Mouse (Mus musculus) spleen, adult 2 months (tissue): Measurements from ENCODE around the gene C1rb. TPM values are rescaled to one million over a fixed set of nuclear protein-coding genes. Genes with fewer than 3 reads are reported as not detected.
"Not testable (repeated sequence)": the region's sequence is repeated elsewhere in the genome, so short reads cannot be mapped to it uniquely, and the experiment has no call there.

ENCODE experiments used
- DNase-seq, 2 experiments: peaks; one replicate each; pipeline versions ENCODE4 v3.0.0 to v3.0.0-alpha.2; 2012 to 2021; ENCODE audit warnings: low spot score in 2 of 2, low read depth in 1 of 2
- H3K27ac ChIP-seq: fragments of 200-500 bp; 2 replicates; pipeline ENCODE4 v1.5.1; 2012; ENCODE audit warnings: low read length, inconsistent platforms; ENCODE audit not compliant: insufficient read depth
- H3K27me3 ChIP-seq: fragments of 200-500 bp; 2 replicates; pipeline ENCODE4 v1.6.1; 2012; ENCODE audit warnings: mild to moderate bottlenecking, moderate library complexity, low read length, inconsistent platforms; ENCODE audit not compliant: control insufficient read depth, insufficient read depth
- H3K36me3 ChIP-seq: fragments of 200-500 bp; 2 replicates; pipeline ENCODE4 v1.6.1; 2012; ENCODE audit warnings: mild to moderate bottlenecking, low read length, inconsistent platforms; ENCODE audit not compliant: control insufficient read depth, insufficient read depth
- H3K4me1 ChIP-seq: fragments of 200-500 bp; 2 replicates; pipeline ENCODE4 v1.6.1; 2011; ENCODE audit warnings: inconsistent platforms; ENCODE audit not compliant: control insufficient read depth, insufficient read depth, insufficient read length
- H3K4me3 ChIP-seq: fragments of 200-500 bp; 2 replicates; pipeline ENCODE4 v1.5.1; 2011; ENCODE audit warnings: mild to moderate bottlenecking, inconsistent platforms; ENCODE audit not compliant: insufficient read depth, insufficient read length; ENCODE audit errors: extremely low read depth
- CTCF ChIP-seq: fragments of 200-500 bp; IDR thresholded peaks from 2 replicates; pipeline ENCODE4 v1.5.1; 2011; ENCODE audit warnings: mild to moderate bottlenecking, inconsistent platforms; ENCODE audit not compliant: insufficient read depth, insufficient read length, insufficient replicate concordance; ENCODE audit errors: extremely low read depth
- POLR2A ChIP-seq: fragments of 200-500 bp; IDR thresholded peaks from 2 replicates; pipeline ENCODE4 v1.6.1; 2011; ENCODE audit warnings: low read depth, low read length, inconsistent platforms
- WGBS: fragments of 180-500 bp; shearing (Covaris S2); methylation state at CpG from one replicate; pipeline ENCODE4 v1.1.7; 2018; 5-methylcytosine and 5-hydroxymethylcytosine counted together
- polyA plus RNA-seq: library from polyadenylated mRNA; depleted of rRNA; stranded (reverse); fragments of >200 nt; gene quantifications from 2 replicates; pipeline ENCODE4 v1.2.3, GENCODE M21; 2012; rRNA removed

C1rb gene
- polyA plus RNA-seq, 1 experiment = 0.05 TPM

DNA sequence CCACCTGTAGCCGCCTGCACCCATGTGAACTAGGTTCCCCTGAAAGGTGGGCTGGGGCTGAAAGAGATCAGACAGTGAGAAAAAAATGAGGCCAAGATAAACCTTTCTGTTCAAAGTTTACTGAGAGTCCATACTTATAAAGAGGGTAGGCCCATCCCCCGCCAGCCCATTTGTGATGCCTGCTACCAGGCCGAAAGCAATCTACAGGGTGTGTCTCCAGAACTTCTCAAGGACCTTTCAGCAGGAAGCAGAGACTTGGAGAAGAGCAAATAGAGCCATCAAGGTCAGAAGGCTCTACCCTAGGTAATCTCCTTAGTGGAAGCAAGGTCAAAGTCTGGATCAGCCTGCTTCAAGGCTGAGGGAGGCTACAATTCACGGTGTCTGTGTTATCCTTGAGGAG is 31.9 kb downstream of the C1rb start:
- WGBS = 93% methylated on average over 4 of the region's 4 CpGs
- DNase-seq = no peak
- Histone ChIP-seq H3K27me3 (no peaks in the 10 kb centered on the region), H3K4me1 (no peaks in the 10 kb centered on the region), H3K27ac (no peak overlapping the region), H3K36me3 (no peaks in the 10 kb centered on the region), H3K4me3 (no peak overlapping the region)
- no peak for TF ChIP-seq POLR2A
- TF ChIP-seq CTCF = no peak

DNA sequence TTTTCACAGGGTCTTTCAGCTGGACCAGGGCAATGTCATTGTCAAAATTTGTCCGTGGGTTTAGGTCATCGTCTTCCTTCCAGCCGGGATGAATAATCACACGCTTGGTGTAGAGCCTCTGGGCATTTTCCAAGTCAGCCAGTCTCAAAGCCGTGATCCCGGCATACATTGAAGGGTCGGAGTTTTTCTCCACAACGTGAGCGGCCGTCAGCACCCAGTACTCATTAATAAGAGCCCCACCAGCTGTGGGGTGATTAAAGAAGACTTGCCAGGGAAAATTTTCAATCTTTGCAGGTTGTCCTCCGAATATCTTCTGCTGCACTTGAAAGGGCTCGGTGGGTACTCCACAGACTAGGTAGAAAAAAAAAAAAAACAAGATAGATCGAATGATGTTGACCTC is 55.5 kb downstream of the C1rb start:
- Histone ChIP-seq H3K27ac (no peak overlapping the region), H3K4me3 (no peak overlapping the region), H3K36me3 (no peaks in the 10 kb centered on the region), H3K4me1 (no peaks in the 10 kb centered on the region), H3K27me3 (no peaks in the 10 kb centered on the region)
- TF ChIP-seq POLR2A = no peak
- no peak for TF ChIP-seq CTCF
- WGBS = 87% methylated on average over 13 of the region's 13 CpGs
- no peak for DNase-seq

DNA sequence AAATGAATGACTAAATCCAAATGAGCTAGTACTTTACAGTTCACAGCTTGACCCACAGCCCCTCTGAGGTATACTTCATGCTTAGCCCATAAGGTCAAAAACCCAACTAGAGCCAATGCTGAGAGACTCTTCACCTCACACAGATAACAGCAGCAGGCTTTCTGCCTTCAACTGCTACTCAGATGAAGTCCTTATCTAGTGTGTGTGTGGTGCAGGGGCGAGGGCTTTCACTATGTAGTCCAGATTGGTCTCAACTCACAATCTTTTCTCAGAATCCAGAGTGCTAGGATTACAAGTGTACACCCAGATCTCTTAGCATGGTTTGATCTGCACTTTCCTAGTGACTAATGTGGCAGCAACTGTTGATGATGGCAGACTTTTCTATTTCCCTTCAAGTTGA is 56.1 kb downstream of the C1rb start:
- H3K4me1 ChIP-seq, DNase-seq, H3K27me3 ChIP-seq, H3K36me3 ChIP-seq, H3K4me3 ChIP-seq, H3K27ac ChIP-seq: not testable (repeated sequence)
- 36% methylated on average over 1 of the region's 1 CpGs for WGBS

DNA sequence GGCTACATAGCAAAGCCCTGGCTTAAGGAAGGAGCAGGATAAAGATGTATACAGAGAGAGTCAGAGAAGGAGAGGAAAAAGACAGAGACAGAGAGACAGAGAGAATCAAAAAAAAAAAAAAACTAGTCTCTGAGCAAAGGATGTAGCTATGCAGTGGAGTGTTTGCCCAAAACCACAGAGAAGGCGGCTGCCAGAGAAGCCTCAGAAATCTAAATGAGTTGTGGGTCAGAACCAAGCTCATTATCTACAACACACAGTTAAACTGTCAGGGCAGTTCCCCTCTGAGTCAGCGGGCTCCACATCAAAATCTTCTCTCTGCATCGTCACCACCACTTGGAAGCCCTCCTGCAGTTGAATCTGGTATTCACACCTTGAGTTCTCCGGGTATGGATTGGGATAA is 60.7 kb downstream of the C1rb start:
- Histone ChIP-seq H3K36me3 (no peaks in the 10 kb centered on the region), H3K27ac (no peak overlapping the region), H3K27me3 (no peaks in the 10 kb centered on the region), H3K4me3 (no peak overlapping the region), H3K4me1 (no peaks in the 10 kb centered on the region)
- DNase-seq = no peak
- 61% methylated on average over 4 of the region's 4 CpGs for WGBS
- TF ChIP-seq POLR2A (no peak), CTCF (no peak)

Other genes with a start within 250 kb of the C1rb start
- 18.5 and 20.9 TPM in 2 replicates for gene Pex5, start 155.2 kb upstream of the C1rb start, polyA plus RNA-seq
- gene Clstn3, start 105.5 kb upstream of the C1rb start, polyA plus RNA-seq = 0.68 and 0.95 TPM in 2 replicates
- gene C1rl, start 77.2 kb upstream of the C1rb start, polyA plus RNA-seq = 1.3 and 1.5 TPM in 2 replicates
- gene C1ra, start 57.9 kb upstream of the C1rb start, polyA plus RNA-seq = 17.8 and 20.1 TPM in 2 replicates
- gene C1s1, start 27.9 kb upstream of the C1rb start, polyA plus RNA-seq = 30.0 and 39.4 TPM in 2 replicates
- gene C1s2, start 65.8 kb downstream of the C1rb start, polyA plus RNA-seq = 0.04 and 0.07 TPM in 2 replicates
- 65.1 and 70.0 TPM in 2 replicates for gene Lpcat3, start 92.7 kb downstream of the C1rb start, polyA plus RNA-seq
- 46.2 and 47.9 TPM in 2 replicates for gene Emg1, start 141.9 kb downstream of the C1rb start, polyA plus RNA-seq
- gene Phb2, start 142.0 kb downstream of the C1rb start, polyA plus RNA-seq = 96.5 and 103 TPM in 2 replicates
- gene Ptpn6, start 168.4 kb downstream of the C1rb start, polyA plus RNA-seq = 281 and 332 TPM in 2 replicates
- gene Grcc10, start 171.1 kb downstream of the C1rb start, polyA plus RNA-seq = 209 and 225 TPM in 2 replicates
- not detected in 2 replicates for gene Gm45234, start 185.7 kb downstream of the C1rb start, polyA plus RNA-seq
- 37.4 and 41.3 TPM in 2 replicates for gene Atn1, start 186.2 kb downstream of the C1rb start, polyA plus RNA-seq
- gene Eno2, start 199.4 kb downstream of the C1rb start, polyA plus RNA-seq = 2.9 and 3.2 TPM in 2 replicates
- 1.2 and 1.8 TPM in 2 replicates for gene Lrrc23, start 209.4 kb downstream of the C1rb start, polyA plus RNA-seq
- 10.3 and 13.5 TPM in 2 replicates for gene Spsb2, start 238.4 kb downstream of the C1rb start, polyA plus RNA-seq
- 74.7 and 89.3 TPM in 2 replicates for gene Tpi1, start 244.0 kb downstream of the C1rb start, polyA plus RNA-seq